Mouse (Mus musculus): ENCODE results near the gene 4930579F01Rik. TPM values are rescaled to one million over a fixed set of nuclear protein-coding genes. Genes with fewer than 3 reads are reported as not detected.

Gene 4930579F01Rik
- polyA plus RNA-seq, 1 experiment from 2014 or later, result not detected

- ATAC-seq, result no peak
Observed at GRCm38 (mm10) chr3:138198722-138199068, 5.1 kb upstream of the 4930579F01Rik start.

GRCm38 (mm10) chr3:138197973-138198721, 4.5 kb upstream of the 4930579F01Rik start:
- DNase-seq (ENCODE audit: low spot score) (peak; percentile 97), ATAC-seq (peak; percentile 97)
- H3K4me3 ChIP-seq (ENCODE audit: low read depth, low read length), result peak overlapping the region; percentile 13; the same call in 1 of the 2 replicates
- H3K9ac ChIP-seq (ENCODE audit: low read length), result peak overlapping the region; percentile 53
- H3K27me3 ChIP-seq (replicated peaks; ENCODE audit: control insufficient read depth, insufficient read depth, low read length), result no peaks in the 10 kb centered on the region
- H3K4me1 ChIP-seq (ENCODE audit: control insufficient read depth, insufficient read depth, low read length), result no peaks in the 10 kb centered on the region
- H3K9me3 ChIP-seq (replicated peaks; ENCODE audit: control insufficient read depth, low read length), result no peaks in the 10 kb centered on the region
- 27% methylated on average over 20 of the region's 20 CpGs for WGBS
- no peak overlapping the region for H3K27ac ChIP-seq (ENCODE audit: low read depth, low read length)
- peak overlapping the region; percentile 45 for H3K4me2 ChIP-seq (ENCODE audit: low read length)
- no peaks in the 10 kb centered on the region for H3K36me3 ChIP-seq (ENCODE audit: control insufficient read depth, insufficient read depth, low read length)

More at GRCm38 (mm10) chr3:138198722-138199068, 5.1 kb upstream of the 4930579F01Rik start:
- WGBS, result 78% methylated on average over 7 of the region's 7 CpGs
- Histone ChIP-seq H3K27ac (ENCODE audit: low read depth, low read length) (no peak overlapping the region), H3K4me2 (ENCODE audit: low read length) (no peak overlapping the region; the same call in 1 of the 2 replicates), H3K9me3 (replicated peaks; ENCODE audit: control insufficient read depth, low read length) (no peaks in the 10 kb centered on the region), H3K4me1 (ENCODE audit: control insufficient read depth, insufficient read depth, low read length) (no peaks in the 10 kb centered on the region), H3K27me3 (replicated peaks; ENCODE audit: control insufficient read depth, insufficient read depth, low read length) (no peaks in the 10 kb centered on the region), H3K4me3 (ENCODE audit: low read depth, low read length) (no peak overlapping the region), H3K36me3 (ENCODE audit: control insufficient read depth, insufficient read depth, low read length) (no peaks in the 10 kb centered on the region), H3K9ac (ENCODE audit: low read length) (no peak overlapping the region)
- no peak for DNase-seq (ENCODE audit: low spot score)

GRCm38 (mm10) chr3:138197556-138197955, 3.9 kb upstream of the 4930579F01Rik start:
- Histone ChIP-seq H3K36me3 (ENCODE audit: control insufficient read depth, insufficient read depth, low read length) (no peaks in the 10 kb centered on the region), H3K4me2 (ENCODE audit: low read length) (no peak overlapping the region), H3K4me1 (ENCODE audit: control insufficient read depth, insufficient read depth, low read length) (no peaks in the 10 kb centered on the region), H3K27ac (ENCODE audit: low read depth, low read length) (no peak overlapping the region), H3K4me3 (ENCODE audit: low read depth, low read length) (no peak overlapping the region), H3K9me3 (replicated peaks; ENCODE audit: control insufficient read depth, low read length) (no peaks in the 10 kb centered on the region), H3K9ac (ENCODE audit: low read length) (no peak overlapping the region), H3K27me3 (replicated peaks; ENCODE audit: control insufficient read depth, insufficient read depth, low read length) (no peaks in the 10 kb centered on the region)
- DNase-seq (ENCODE audit: low spot score) (no peak), ATAC-seq (0 out of 2 replicates have a peak, but pooled peaks have one; percentile 11)
- WGBS, result 71% methylated on average over 9 of the region's 9 CpGs

- whole genome bisulfite sequencing, result 88% methylated on average over 14 of the region's 14 CpGs
- H3K9me3 ChIP-seq (replicated peaks; ENCODE audit: control insufficient read depth, low read length), result no peaks in the 10 kb centered on the region
- no peak overlapping the region for H3K9ac ChIP-seq (ENCODE audit: low read length)
- ATAC-seq (no peak), DNase-seq (ENCODE audit: low spot score) (no peak)
- H3K36me3 ChIP-seq (ENCODE audit: control insufficient read depth, insufficient read depth, low read length), result no peaks in the 10 kb centered on the region
- H3K4me3 ChIP-seq (ENCODE audit: low read depth, low read length), result no peak overlapping the region
- H3K27me3 ChIP-seq (replicated peaks; ENCODE audit: control insufficient read depth, insufficient read depth, low read length), result no peaks in the 10 kb centered on the region
- no peak overlapping the region for H3K4me2 ChIP-seq (ENCODE audit: low read length)
- no peak overlapping the region for H3K27ac ChIP-seq (ENCODE audit: low read depth, low read length)
- no peaks in the 10 kb centered on the region for H3K4me1 ChIP-seq (ENCODE audit: control insufficient read depth, insufficient read depth, low read length)
Observed at GRCm38 (mm10) chr3:138197093-138197492, 3.5 kb upstream of the 4930579F01Rik start.

GRCm38 (mm10) chr3:138192260-138192659, 1.4 kb downstream of the 4930579F01Rik start:
- no peak for ATAC-seq
- no peak for DNase-seq (ENCODE audit: low spot score)

GRCm38 (mm10) chr3:138185995-138186930, 7.4 kb downstream of the 4930579F01Rik start:
- no peak overlapping the region for H3K9ac ChIP-seq (ENCODE audit: low read length)
- H3K9me3 ChIP-seq (replicated peaks; ENCODE audit: control insufficient read depth, low read length), result no peaks in the 10 kb centered on the region
- H3K27ac ChIP-seq (ENCODE audit: low read depth, low read length), result no peak overlapping the region
- H3K36me3 ChIP-seq (ENCODE audit: control insufficient read depth, insufficient read depth, low read length), result no peaks in the 10 kb centered on the region
- DNase-seq (ENCODE audit: low spot score) (no peak), ATAC-seq (no peak)
- no peak overlapping the region for H3K4me2 ChIP-seq (ENCODE audit: low read length)
- no peaks in the 10 kb centered on the region for H3K27me3 ChIP-seq (replicated peaks; ENCODE audit: control insufficient read depth, insufficient read depth, low read length)
- WGBS, result 93% methylated on average over 26 of the region's 26 CpGs
- H3K4me1 ChIP-seq (ENCODE audit: control insufficient read depth, insufficient read depth, low read length), result no peaks in the 10 kb centered on the region
- no peak overlapping the region for H3K4me3 ChIP-seq (ENCODE audit: low read depth, low read length)

More at GRCm38 (mm10) chr3:138192260-138192659, 1.4 kb downstream of the 4930579F01Rik start:
- Histone ChIP-seq H3K36me3 (ENCODE audit: control insufficient read depth, insufficient read depth, low read length) (no peaks in the 10 kb centered on the region), H3K27ac (ENCODE audit: low read depth, low read length) (no peak overlapping the region), H3K4me1 (ENCODE audit: control insufficient read depth, insufficient read depth, low read length) (no peaks in the 10 kb centered on the region), H3K4me3 (ENCODE audit: low read depth, low read length) (no peak overlapping the region), H3K27me3 (replicated peaks; ENCODE audit: control insufficient read depth, insufficient read depth, low read length) (no peaks in the 10 kb centered on the region), H3K4me2 (ENCODE audit: low read length) (no peak overlapping the region), H3K9ac (ENCODE audit: low read length) (no peak overlapping the region), H3K9me3 (replicated peaks; ENCODE audit: control insufficient read depth, low read length) (no peaks in the 10 kb centered on the region)
- 85% methylated on average over 7 of the region's 7 CpGs for WGBS

GRCm38 (mm10) chr3:138185290-138185689, 8.3 kb downstream of the 4930579F01Rik start:
- no peak overlapping the region for H3K9ac ChIP-seq (ENCODE audit: low read length)
- H3K36me3 ChIP-seq (ENCODE audit: control insufficient read depth, insufficient read depth, low read length), result no peaks in the 10 kb centered on the region
- H3K4me3 ChIP-seq (ENCODE audit: low read depth, low read length), result no peak overlapping the region
- H3K4me2 ChIP-seq (ENCODE audit: low read length), result no peak overlapping the region
- no peaks in the 10 kb centered on the region for H3K4me1 ChIP-seq (ENCODE audit: control insufficient read depth, insufficient read depth, low read length)
- WGBS, result 54% methylated on average over 4 of the region's 4 CpGs
- DNase-seq (ENCODE audit: low spot score) (peak; percentile 11), ATAC-seq (no peak)
- H3K27me3 ChIP-seq (replicated peaks; ENCODE audit: control insufficient read depth, insufficient read depth, low read length), result no peaks in the 10 kb centered on the region
- no peaks in the 10 kb centered on the region for H3K9me3 ChIP-seq (replicated peaks; ENCODE audit: control insufficient read depth, low read length)
- H3K27ac ChIP-seq (ENCODE audit: low read depth, low read length), result no peak overlapping the region

- Histone ChIP-seq H3K9me3 (replicated peaks; ENCODE audit: control insufficient read depth, low read length) (no peaks in the 10 kb centered on the region), H3K36me3 (ENCODE audit: control insufficient read depth, insufficient read depth, low read length) (no peaks in the 10 kb centered on the region), H3K4me2 (ENCODE audit: low read length) (no peak overlapping the region), H3K4me1 (ENCODE audit: control insufficient read depth, insufficient read depth, low read length) (no peaks in the 10 kb centered on the region), H3K27ac (ENCODE audit: low read depth, low read length) (no peak overlapping the region), H3K27me3 (replicated peaks; ENCODE audit: control insufficient read depth, insufficient read depth, low read length) (no peaks in the 10 kb centered on the region), H3K9ac (ENCODE audit: low read length) (no peak overlapping the region), H3K4me3 (ENCODE audit: low read depth, low read length) (no peak overlapping the region)
- WGBS, result 95% methylated on average over 7 of the region's 7 CpGs
- DNase-seq (ENCODE audit: low spot score) (no peak), ATAC-seq (no peak)
Observed at GRCm38 (mm10) chr3:138183371-138183770, 10.3 kb downstream of the 4930579F01Rik start.

All from forebrain, embryonic 14.5 days (tissue).